Mouse (Mus musculus) thymus, adult 2 months (tissue): ENCODE data around the gene Plk3. TPM values are rescaled to one million over a fixed set of nuclear protein-coding genes. Genes with fewer than 3 reads are reported as not detected.

Source experiments
- DNase-seq: peaks from one replicate; pipeline ENCODE4 v3.0.0; 2021
- H3K27ac ChIP-seq: fragments of 200-500 bp; 2 replicates; pipeline ENCODE4 v1.5.1; 2012; ENCODE audit warnings: low read length, control low read depth; ENCODE audit not compliant: control insufficient read depth, insufficient read depth
- H3K27me3 ChIP-seq: fragments of 200-500 bp; 2 replicates; pipeline ENCODE4 v1.6.1; 2012; ENCODE audit warnings: mild to moderate bottlenecking, low read length, moderate library complexity, mixed read lengths; ENCODE audit not compliant: control insufficient read depth, insufficient read depth
- H3K36me3 ChIP-seq: fragments of 200-500 bp; 2 replicates; pipeline ENCODE4 v1.6.1; 2012; ENCODE audit warnings: mild to moderate bottlenecking, low read length, moderate library complexity; ENCODE audit not compliant: control insufficient read depth, insufficient read depth
- H3K4me1 ChIP-seq: fragments of 200-500 bp; replicated peaks from 2 replicates; pipeline ENCODE4 v1.6.1; 2012; ENCODE audit warnings: low read length; ENCODE audit not compliant: control insufficient read depth, insufficient read depth
- H3K4me3 ChIP-seq: fragments of 200-500 bp; 2 replicates; pipeline ENCODE4 v1.5.1; 2012; ENCODE audit warnings: mild to moderate bottlenecking, low read length, control low read depth, moderate library complexity; ENCODE audit not compliant: control insufficient read depth, insufficient read depth
- CTCF ChIP-seq: fragments of 200-500 bp; IDR thresholded peaks from 2 replicates; pipeline ENCODE4 v1.5.1; 2012; ENCODE audit warnings: mild to moderate bottlenecking, control low read depth, low read length, moderate library complexity, borderline replicate concordance; ENCODE audit not compliant: control insufficient read depth, poor library complexity, insufficient read depth; ENCODE audit errors: extremely low read depth
- POLR2A ChIP-seq: fragments of 200-500 bp; IDR thresholded peaks from 2 replicates; pipeline ENCODE4 v1.6.1; 2012; ENCODE audit warnings: mild to moderate bottlenecking, low read length, control low read depth, moderate library complexity; ENCODE audit not compliant: control insufficient read depth, poor library complexity, insufficient read depth; ENCODE audit errors: extremely low read depth
- WGBS: fragments of 180-500 bp; shearing (Covaris S2); methylation state at CpG from one replicate; pipeline ENCODE4 v1.1.7; 2018; 5-methylcytosine and 5-hydroxymethylcytosine counted together
- polyA plus RNA-seq: library from polyadenylated mRNA; depleted of rRNA; stranded (reverse); fragments of >200 nt; gene quantifications from 2 replicates; pipeline ENCODE4 v1.2.3, GENCODE M21; 2012

Plk3 gene
- polyA plus RNA-seq, 1 experiment = 21.4 TPM

DNA sequence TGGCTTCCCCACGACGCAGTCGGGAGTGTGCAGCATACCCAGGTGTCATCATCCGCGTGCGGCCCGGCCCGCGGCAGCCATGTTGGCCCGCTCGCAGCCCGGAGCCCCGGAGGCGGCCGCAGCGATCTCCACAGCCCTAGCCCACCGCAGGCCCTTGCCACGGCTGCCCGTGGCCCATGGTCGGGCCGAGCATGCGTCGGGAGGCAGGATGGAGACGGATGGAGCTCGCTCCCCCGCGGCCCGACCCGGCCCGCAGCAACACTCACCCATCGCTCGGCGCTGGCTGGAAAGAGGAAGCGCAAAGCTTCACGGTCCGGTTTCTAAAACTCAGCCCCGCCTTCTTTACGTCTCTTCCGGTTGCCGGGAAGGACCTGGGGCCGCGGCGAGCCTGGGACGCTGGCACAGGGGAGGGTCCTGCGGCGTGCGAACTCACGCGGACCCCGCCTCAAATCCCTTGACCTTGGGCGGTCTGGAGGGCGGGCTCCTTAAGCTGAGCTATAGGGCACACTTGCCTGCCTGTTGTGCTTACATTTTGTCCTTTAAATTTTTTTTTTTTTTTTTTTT lies 22.1 kb upstream of the Plk3 start, which contains the start of gene Rps8:
Gene Rps8 (minus strand): TSS at position 452 of the 564 bp plus-strand sequence.
- peak within 1 kb of the TSS; percentile 84 for H3K4me3 ChIP-seq
- H3K27me3 ChIP-seq = no peaks in the 10 kb centered on the region
- TF ChIP-seq POLR2A (peak; percentile 75), CTCF (no peak)
- H3K4me1 ChIP-seq = peaks cover 5% of the 10 kb centered on the region
- under 1% methylated on average over 52 of the region's 52 CpGs for WGBS
- peak; percentile 83 for DNase-seq
- H3K36me3 ChIP-seq = peaks cover 32% of the 10 kb centered on the region
- H3K27ac ChIP-seq = no peak within 1 kb of the TSS

DNA sequence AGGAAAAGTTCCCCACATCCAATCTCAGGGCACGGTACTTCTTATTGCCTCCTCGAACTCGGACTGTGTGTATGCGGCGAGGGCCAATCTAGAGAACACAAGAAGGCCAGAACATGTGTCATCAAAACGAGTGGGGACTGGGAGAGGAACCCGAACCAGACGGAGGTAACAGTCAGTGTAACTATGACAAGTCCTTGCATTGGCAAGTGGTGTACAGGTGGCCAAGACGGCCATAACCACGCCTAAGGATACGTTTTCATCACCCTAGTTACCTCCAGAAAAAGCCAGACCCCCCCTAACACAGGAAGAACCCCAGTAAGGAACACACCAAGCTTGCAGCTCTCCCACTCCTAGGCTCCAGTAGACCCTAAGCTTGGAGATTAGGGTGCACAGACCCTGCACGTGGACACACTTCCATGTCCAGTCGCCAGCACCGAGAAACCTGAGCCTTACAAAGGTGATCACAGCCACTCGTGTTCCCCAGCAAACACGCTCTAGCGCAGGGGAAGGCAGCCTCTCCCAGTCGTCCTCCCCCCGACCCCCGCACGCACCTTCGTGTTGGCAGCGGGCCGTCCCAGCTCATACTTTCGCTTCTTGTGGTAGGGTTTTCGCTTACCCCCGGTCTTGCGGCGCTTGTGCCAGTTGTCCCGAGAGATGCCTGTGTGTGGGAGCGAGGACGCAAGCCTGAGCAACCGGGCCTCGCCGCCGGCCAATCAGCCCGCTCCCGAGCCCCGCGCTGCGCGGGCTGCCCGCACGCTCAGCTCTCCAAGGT lies 21.4 kb upstream of the Plk3 start:
- DNase-seq = no peak
- TF ChIP-seq CTCF (no peak), POLR2A (no peak)
- H3K4me3 ChIP-seq = peak overlapping the region; percentile 84
- peaks cover 5% of the 10 kb centered on the region for H3K4me1 ChIP-seq
- peaks cover 39% of the 10 kb centered on the region for H3K36me3 ChIP-seq
- no peaks in the 10 kb centered on the region for H3K27me3 ChIP-seq
- no peak overlapping the region for H3K27ac ChIP-seq
- 2% methylated on average over 44 of the region's 44 CpGs for WGBS

DNA sequence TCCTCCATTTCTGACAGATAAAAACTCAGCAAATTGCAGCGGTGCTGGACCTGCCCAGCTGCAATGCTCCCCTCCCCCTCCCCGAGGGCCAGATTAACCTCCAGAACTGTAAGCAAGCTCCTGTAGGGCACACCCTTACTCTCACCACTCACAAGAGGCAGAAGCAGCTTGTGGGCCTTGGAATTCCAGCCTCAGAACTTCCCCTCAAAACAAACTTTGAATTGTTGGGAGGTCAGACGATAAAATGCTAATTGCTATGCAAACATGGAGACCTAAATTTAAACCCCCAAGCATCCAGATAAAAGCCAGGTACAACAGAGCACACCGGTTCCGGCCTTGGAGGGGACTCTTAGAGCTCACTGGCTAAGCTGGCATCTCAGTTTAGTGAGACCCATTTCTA lies 19.0 kb upstream of the Plk3 start:
- Histone ChIP-seq H3K4me1 (peaks cover 5% of the 10 kb centered on the region), H3K4me3 (no peak overlapping the region), H3K36me3 (peaks cover 41% of the 10 kb centered on the region), H3K27ac (no peak overlapping the region), H3K27me3 (no peaks in the 10 kb centered on the region)
- no peak for DNase-seq
- WGBS = 89% methylated on average over 5 of the region's 5 CpGs
- no peak for TF ChIP-seq POLR2A
- no peak for TF ChIP-seq CTCF

DNA sequence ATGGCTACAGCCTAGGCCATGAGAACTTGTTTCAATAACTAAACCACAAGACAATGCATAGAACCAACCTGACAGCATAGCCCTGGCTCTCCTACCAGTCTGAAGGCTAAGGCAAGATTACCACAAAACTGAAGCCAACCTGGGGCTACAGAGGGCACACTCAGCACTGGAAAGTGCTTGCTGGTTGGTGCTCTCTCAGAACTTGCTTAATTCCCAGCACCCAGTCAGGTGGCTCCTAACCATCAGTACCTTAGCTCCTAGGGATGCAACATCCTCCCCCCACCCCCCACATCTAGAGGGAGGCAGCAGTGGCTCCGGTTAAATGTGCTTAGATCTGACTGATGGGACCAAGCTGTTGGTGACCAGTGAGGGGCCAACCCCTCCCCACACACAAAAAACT lies 17.7 kb upstream of the Plk3 start:
- Histone ChIP-seq H3K36me3 (peaks cover 41% of the 10 kb centered on the region), H3K27ac (no peak overlapping the region), H3K4me3 (no peak overlapping the region), H3K27me3 (no peaks in the 10 kb centered on the region), H3K4me1 (peaks cover 5% of the 10 kb centered on the region)
- no peak for DNase-seq
- WGBS = 97% methylated on average over 1 of the region's 1 CpGs
- TF ChIP-seq CTCF (no peak), POLR2A (no peak)

DNA sequence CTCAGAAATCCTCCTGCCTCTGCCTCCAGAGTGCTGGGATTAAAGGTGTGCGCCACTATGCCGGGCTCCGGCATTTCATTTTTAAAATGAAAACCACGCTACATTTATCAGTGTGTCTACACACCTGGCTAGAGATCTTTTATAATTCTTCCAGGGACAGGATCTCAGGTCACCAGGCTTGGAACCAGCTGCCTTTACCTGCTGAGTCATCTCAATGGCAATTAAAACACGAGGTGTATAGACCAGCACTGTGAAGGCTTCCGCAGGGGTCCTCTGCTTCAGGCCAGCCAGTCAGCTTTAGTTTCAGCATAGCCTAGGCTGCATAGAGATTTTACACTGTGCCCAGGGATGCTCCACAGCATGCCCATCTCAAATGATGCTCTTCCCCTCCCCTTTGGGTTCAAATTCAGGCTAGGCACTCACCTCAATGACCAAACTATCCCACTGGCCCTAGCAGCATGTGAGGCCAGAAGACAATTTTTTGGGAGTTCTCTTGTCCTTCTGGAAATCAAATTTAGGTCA lies 16.5 kb upstream of the Plk3 start:
- WGBS = 89% methylated on average over 6 of the region's 6 CpGs
- Histone ChIP-seq H3K4me1 (peaks cover 5% of the 10 kb centered on the region), H3K27ac (no peak overlapping the region), H3K36me3 (peaks cover 41% of the 10 kb centered on the region), H3K27me3 (no peaks in the 10 kb centered on the region), H3K4me3 (no peak overlapping the region)
- TF ChIP-seq CTCF (no peak), POLR2A (no peak)
- no peak for DNase-seq

DNA sequence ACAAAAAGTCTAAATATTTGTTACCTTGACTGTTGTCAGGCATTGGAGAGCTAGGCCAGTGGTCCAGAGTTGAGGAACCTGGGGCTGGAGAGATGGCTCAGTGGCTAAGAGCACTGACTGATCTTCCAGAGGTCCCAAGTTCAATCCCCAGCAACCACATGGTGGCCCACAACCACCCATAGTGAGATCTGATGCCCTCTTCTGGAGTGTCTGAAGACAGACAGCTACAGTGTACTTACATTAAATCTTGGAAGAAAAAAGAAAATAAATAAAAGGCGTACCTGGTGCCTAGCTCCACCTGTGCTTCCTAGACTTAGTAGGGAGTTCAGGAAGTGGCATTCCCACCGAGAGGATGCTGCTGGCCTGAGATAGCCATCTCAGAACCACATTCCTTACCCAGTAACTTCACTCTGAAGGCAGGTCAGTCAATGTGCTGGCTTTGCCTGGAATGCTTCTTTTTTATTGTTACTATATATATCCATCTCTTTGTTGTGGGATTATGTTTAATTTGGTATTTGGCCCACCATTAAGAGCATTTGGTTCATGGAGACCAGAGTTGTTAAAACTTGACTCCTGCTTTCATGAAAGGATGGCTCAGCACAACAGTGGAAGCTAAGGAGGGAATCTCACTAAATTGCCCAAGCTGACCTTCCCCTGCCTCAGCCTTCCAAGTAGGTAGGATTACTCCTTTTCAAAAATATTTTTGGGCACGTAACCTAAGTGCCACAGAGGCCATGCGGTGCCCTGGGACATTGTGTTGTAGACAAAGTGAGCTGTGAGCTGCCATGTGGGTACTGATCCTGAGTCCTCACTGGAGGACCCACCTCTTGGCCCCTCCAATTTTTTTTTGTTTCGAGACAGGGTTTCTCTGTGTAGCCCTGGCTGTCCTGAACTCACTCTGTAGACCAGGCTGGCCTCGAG lies 15.8 kb upstream of the Plk3 start:
- TF ChIP-seq POLR2A (no peak), CTCF (no peak)
- no peaks in the 10 kb centered on the region for H3K27me3 ChIP-seq
- peaks cover 41% of the 10 kb centered on the region for H3K36me3 ChIP-seq
- 90% methylated on average over 6 of the region's 6 CpGs for WGBS
- H3K4me3 ChIP-seq = no peak overlapping the region
- H3K27ac ChIP-seq = no peak overlapping the region
- no peaks in the 10 kb centered on the region; the same call in 1 of the 2 replicates for H3K4me1 ChIP-seq
- DNase-seq = no peak
